Mouse (Mus musculus): ENCODE results near the gene Wasf2. TPM values are rescaled to one million over a fixed set of nuclear protein-coding genes. Genes with fewer than 3 reads are reported as not detected.

Wasf2 gene
- polyA plus RNA-seq, 1 experiment from 2014 or later, result 36.1 TPM

DNA sequence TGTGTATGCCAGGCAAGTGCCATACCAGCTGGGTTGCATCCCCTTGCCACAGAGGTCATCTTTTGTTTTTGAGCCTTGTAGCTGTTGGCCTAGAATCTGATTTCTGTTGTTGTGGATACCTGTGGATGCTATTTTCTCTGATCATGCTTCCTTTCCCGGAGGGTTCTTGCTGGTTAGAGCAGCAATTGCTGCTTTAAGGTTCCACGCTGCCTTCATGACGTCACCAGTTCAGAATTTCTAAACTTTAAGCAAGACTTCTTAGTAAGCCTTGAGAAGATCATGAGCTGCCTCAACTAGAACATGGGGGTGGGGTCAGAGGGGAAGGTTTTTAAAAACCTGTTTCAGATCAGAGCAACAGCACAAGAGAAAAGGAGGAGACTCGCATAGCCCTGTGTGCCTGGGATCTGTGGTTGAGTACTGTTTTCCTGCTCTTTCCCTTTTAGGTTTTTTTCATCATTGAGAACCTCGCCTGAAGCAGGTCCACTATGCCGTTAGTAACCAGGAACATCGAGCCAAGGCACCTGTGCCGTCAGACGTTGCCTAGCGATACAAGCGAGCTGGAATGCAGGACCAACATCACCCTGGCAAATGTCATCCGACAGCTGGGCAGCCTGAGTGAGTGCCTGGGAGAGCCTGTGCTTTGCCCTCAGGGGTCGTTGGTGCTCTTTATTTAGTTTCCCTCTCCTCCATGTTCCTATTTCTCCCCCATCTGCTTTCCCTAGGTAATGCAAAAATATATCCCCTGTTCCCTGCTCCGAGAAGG is 45.9 kb downstream of the Wasf2 start:
- H3K27me3 ChIP-seq, result no peaks in the 10 kb centered on the region
- no peak for TF ChIP-seq CTCF (IDR thresholded peaks at IDR 0.05)
- in situ Hi-C loops (cut with MboI; ENCODE audit: low pct_unique_long_range_greater_than_20kb), result no loop called here
- ATAC-seq, result no peak
- CTCF ChIA-PET, result interaction anchor here (1.1 kb wide), 1 partner anchor 8 kb away, joined by 3 read pairs; no protein-coding TSS in a partner anchor
- POLR2A ChIA-PET, result no interaction called here
- no peak for DNase-seq (ENCODE audit: low read depth, low spot score)

DNA sequence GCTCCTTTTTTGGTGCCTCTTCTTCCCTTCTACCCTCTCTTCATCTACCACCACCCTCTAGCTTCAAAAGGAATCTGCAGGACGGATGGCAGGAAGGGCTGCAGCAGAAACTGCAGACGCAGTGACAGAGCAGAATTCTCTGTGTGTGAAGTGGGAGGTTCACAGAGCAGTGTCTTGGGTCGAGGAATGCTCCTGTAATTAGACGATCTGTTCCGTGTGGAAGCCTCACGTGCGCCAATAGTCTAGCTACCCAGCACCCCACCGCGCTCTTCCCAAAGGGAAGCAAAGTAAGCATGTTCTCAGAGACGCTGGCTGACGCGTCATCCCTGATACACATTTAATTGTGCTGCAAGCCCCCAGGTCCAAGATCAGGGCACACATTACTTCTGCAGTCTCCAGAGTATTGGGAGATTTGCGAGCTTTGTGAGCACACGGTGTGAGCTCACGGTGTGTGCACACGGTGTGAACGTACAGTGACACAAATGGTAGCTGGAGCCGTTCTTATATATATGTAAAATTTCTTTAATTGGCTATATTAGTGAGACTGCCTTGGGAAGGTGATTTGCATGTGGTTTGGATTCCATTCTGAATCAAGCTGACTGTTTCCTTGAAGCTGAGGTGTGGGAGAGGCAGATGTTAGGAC is 46.6 kb downstream of the Wasf2 start:
- in situ Hi-C loops (cut with MboI; ENCODE audit: low pct_unique_long_range_greater_than_20kb), result no loop called here
- DNase-seq (ENCODE audit: low read depth, low spot score), result no peak
- no peak for ATAC-seq
- POLR2A ChIA-PET, result no interaction called here
- no peaks in the 10 kb centered on the region for H3K27me3 ChIP-seq
- CTCF ChIA-PET, result interaction anchor here (0.7 to 1.5 kb wide), 2 partner anchors 12 to 14 kb away, joined by 3 read pairs; no protein-coding TSS in a partner anchor
- TF ChIP-seq CTCF (IDR thresholded peaks at IDR 0.05), result no peak

DNA sequence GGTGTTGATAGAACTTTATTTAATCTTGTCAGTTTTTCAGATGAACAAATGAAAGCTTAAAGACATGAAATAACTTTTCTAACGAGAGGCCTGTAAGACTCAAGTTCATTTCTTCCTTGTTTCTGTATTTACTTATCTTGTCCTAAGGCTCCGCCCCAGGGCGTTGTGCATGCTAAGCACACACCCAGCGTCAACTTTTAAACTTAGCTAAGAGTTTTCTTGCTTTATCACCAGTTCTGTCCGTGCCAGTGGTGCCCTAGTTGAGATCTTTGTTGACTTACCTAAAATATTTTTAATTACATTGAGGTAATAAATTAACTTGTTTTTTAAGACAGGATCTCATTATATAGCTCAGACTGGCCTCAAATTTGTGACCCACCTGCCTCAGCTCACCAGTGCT is 48.0 kb downstream of the Wasf2 start:
- ChIA-PET CTCF (interaction anchor here (1.5 kb wide), 1 partner anchor 11 kb away, joined by 3 read pairs; no protein-coding TSS in a partner anchor), POLR2A (no interaction called here)
- in situ Hi-C loops (cut with MboI; ENCODE audit: low pct_unique_long_range_greater_than_20kb), result no loop called here
- no peak for TF ChIP-seq CTCF (IDR thresholded peaks at IDR 0.05)
- ATAC-seq (no peak), DNase-seq (ENCODE audit: low read depth, low spot score) (no peak)
- H3K27me3 ChIP-seq, result no peaks in the 10 kb centered on the region

DNA sequence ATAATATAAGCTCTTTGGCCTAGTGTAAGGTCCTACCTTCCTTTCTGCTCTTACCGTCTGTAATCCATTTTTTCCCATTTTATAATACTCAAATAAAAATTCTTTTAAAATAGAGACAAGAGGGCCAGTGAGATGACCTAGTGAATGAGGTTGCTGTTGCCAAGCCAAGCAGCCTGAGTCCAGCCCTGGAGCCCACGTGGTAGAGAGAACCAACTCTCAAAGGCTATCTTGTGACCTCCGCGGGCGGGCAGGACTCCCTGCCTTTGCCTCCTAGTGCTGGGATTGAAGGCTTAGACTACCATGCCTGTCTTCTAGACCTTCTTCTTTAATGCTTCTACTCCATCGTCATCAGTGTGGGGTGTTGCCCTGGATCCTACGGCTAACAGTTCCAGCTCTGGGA is 49.0 kb downstream of the Wasf2 start:
- ATAC-seq, result no peak
- H3K27me3 ChIP-seq, result no peaks in the 10 kb centered on the region
- DNase-seq (ENCODE audit: low read depth, low spot score), result no peak
- TF ChIP-seq CTCF (IDR thresholded peaks at IDR 0.05), result no peak
- ChIA-PET POLR2A (interaction anchor here (0.5 kb wide), 1 partner anchor 43 kb away, joined by 4 read pairs; no protein-coding TSS in a partner anchor), CTCF (no interaction called here)
- in situ Hi-C loops (cut with MboI; ENCODE audit: low pct_unique_long_range_greater_than_20kb), result no loop called here

DNA sequence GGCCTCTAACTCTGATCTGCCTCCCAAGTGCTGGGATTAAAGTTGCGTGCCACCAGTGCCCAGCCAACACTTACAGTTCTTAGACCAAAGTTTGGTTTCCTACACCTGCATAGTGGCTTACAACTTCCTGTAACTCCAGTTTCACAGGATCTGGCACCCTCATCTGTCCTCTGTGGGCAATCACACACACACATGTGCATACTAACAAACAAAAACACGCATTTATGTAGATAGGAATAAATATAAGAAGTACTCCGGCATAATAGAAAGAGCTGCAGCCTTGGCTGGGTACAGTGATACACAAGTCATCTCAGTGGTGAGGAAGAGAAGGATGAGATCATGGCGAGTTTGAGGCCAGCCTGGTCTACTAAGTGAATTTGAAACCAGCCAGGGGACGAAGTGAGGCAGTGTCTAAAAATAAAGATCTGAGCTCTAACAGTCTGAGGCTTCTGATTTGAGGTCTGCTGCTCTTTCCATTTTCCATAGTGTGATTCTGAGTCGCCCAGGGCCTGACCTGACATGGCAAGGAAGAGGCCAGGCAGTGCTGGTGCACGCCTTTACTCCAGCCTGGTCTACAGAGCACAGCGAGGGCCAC is 52.2 kb downstream of the Wasf2 start:
- in situ Hi-C loops (cut with MboI; ENCODE audit: low pct_unique_long_range_greater_than_20kb), result no loop called here
- ATAC-seq, result no peak

DNA sequence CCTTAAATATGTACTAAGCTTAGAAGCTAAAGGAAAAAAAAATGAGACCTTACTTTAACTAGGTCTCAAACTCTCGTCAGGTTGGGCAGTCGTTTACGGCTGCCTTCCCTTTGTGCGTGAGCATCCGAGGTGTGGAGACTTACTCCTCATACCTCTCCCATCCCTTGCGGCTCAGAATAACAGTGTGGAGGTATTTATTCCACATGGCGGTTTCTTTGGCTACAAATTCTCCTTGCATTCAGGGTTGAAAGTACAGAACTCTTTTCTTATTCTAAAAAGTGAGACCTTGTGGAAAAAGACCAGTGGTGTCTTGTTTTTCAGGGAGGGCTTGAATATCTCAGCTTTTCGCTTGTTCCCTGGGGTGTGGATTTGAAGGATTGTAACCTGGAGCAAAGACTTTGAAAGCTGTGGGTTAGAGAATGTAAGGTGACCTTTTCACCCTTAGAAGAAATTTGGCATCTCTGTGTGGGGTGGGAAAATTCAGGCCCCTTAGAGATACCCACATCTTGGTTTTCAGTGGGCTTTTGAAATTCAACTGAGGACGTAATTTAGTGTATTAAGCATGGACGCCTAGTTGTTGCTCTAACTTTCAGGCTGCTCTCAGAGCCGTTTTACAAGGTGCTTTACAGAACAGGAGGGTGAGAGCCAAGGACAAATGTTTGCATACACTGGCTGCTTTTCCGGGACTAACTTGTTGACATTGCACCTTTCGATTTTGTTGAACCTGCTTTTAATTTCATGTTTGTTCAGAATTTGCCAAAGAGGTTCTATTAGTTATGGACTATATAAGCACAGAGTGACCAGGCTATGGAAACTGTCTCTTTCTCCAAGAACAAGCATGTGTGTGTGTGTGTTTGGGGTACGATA is 54.0 kb downstream of the Wasf2 start:
- no peak for ATAC-seq
- TF ChIP-seq CTCF (IDR thresholded peaks at IDR 0.05), result no peak
- in situ Hi-C loops (cut with MboI; ENCODE audit: low pct_unique_long_range_greater_than_20kb), result no loop called here
- ChIA-PET POLR2A (interaction anchor here (0.6 kb wide), 1 partner anchor 35 kb away, joined by 3 read pairs; no protein-coding TSS in a partner anchor), CTCF (interaction anchor here (0.8 to 1.1 kb wide), 2 partner anchors 8 to 10 kb away, joined by 3 read pairs; no protein-coding TSS in a partner anchor)
- no peak for DNase-seq (ENCODE audit: low read depth, low spot score)
- H3K27me3 ChIP-seq, result no peaks in the 10 kb centered on the region

More for the DNA sequence above, 52.2 kb downstream of the Wasf2 start:
- TF ChIP-seq CTCF (IDR thresholded peaks at IDR 0.05), result no peak
- CTCF ChIA-PET, result no interaction called here
- POLR2A ChIA-PET, result no interaction called here
- H3K27me3 ChIP-seq, result no peaks in the 10 kb centered on the region
- DNase-seq (ENCODE audit: low read depth, low spot score), result no peak

DNA sequence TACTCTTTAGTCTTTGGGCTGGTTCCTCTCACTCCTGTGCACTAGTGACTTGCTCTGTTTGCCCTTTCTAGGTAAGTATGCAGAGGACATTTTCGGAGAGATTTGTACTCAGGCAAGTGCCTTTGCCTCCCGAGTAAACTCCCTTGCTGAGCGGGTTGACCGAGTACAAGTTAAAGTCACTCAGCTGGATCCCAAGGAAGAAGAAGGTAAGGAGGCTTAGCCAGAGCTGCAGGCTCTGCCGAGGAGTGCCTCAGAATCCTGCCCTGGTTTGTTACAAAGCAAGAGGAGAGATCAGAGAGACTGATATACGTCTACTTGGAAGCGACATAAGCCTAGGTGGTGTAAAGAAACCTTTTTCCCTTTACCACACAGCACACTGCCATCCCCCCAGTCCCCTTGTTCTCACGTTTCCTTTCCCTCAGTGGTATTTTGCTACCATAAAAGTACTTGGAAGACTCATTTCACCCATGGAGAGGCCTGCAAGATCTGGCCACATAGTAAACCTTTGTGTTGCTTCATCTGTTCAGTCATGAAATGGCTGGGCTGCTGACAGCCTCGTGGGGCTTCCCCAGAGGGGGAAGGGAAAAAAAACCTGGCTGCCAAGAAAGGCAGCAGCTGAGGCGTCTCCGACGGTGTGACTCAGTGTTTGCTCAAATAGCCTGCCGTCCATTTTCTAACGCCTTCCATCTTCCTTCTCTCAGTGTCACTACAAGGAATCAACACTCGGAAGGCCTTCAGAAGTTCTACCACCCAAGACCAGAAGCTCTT is 54.8 kb downstream of the Wasf2 start:
- H3K27me3 ChIP-seq, result no peaks in the 10 kb centered on the region
- in situ Hi-C loops (cut with MboI; ENCODE audit: low pct_unique_long_range_greater_than_20kb), result no loop called here
- DNase-seq (ENCODE audit: low read depth, low spot score) (peak; percentile 80), ATAC-seq (peak; percentile 76)
- no peak for TF ChIP-seq CTCF (IDR thresholded peaks at IDR 0.05)
- ChIA-PET POLR2A (interaction anchor here (0.6 kb wide), 1 partner anchor 36 kb away, joined by 3 read pairs; no protein-coding TSS in a partner anchor), CTCF (interaction anchor here (0.8 to 1.1 kb wide), 2 partner anchors 9 to 11 kb away, joined by 3 read pairs; no protein-coding TSS in a partner anchor)

DNA sequence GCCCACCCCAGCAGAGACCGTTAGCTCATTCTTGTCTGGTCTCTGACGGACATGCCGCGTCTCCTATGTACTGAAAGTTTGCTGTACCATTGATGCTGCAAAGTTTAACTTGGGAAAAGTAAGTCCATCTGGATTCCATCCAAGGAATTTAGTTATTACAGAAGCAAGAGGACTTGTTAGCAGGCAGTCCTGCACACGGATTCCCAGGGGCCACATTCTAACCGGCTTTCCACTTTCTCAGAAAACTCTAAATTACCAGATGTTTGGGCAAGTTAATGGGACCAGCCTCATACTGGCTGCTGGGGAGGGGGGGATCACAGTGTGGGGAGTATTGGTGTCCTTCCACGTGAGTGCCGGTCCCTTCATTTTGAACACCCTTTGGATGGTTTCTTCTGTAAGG is 55.6 kb downstream of the Wasf2 start:
- POLR2A ChIA-PET, result no interaction called here
- TF ChIP-seq CTCF (IDR thresholded peaks at IDR 0.05), result no peak
- no peak for ATAC-seq
- CTCF ChIA-PET, result no interaction called here
- DNase-seq (ENCODE audit: low read depth, low spot score), result no peak
- no peaks in the 10 kb centered on the region for H3K27me3 ChIP-seq
- in situ Hi-C loops (cut with MboI; ENCODE audit: low pct_unique_long_range_greater_than_20kb), result no loop called here

DNA sequence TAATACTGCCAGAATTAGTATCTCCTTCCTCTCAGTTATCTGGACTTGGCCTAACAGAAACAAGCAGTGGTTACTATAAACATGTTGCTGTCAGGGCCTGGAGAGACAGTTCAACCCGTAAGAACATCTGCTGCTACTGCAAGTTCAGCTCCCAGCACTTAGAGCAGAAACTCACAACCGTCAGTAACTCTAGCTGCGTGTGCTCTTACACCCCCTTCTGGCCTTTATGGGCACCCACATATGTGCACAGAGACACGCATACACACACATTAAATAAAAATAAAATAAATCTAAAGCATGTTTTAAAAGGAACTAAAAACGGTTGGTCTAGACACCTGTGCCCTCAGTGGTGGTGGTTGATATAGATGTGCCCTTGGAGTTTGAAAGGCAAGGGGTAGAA is 56.6 kb downstream of the Wasf2 start:
- ATAC-seq (no peak), DNase-seq (ENCODE audit: low read depth, low spot score) (no peak)
- TF ChIP-seq CTCF (IDR thresholded peaks at IDR 0.05), result no peak
- POLR2A ChIA-PET, result interaction anchor here (0.6 kb wide), 1 partner anchor 11 kb away, joined by 5 read pairs; no protein-coding TSS in a partner anchor
- CTCF ChIA-PET, result no interaction called here
- H3K27me3 ChIP-seq, result no peaks in the 10 kb centered on the region
- in situ Hi-C loops (cut with MboI; ENCODE audit: low pct_unique_long_range_greater_than_20kb), result no loop called here
